Mouse (Mus musculus): ENCODE data around the gene Hivep1.

The Hivep1 gene

DNA sequence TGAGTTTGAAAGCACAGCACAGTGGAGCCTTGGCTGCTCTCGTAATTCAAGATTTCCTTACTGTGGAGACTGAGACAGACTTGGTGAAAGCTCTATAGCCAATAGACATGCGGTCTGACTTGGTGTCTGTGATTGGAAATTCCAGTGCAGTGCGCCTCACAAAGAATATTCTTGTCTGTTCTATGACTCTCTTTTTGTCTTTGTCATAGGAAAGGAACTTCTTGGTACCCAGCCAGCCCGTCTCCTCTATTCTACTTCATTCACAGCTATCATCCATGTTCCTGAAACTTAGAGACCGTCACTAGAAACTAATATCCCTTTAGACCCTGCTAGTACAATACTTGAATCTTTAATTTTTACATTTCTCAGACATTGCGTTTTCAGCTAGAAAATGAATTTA, 64.5 kb downstream of the Hivep1 start:
- peak; percentile 26 for DNase-seq

DNA sequence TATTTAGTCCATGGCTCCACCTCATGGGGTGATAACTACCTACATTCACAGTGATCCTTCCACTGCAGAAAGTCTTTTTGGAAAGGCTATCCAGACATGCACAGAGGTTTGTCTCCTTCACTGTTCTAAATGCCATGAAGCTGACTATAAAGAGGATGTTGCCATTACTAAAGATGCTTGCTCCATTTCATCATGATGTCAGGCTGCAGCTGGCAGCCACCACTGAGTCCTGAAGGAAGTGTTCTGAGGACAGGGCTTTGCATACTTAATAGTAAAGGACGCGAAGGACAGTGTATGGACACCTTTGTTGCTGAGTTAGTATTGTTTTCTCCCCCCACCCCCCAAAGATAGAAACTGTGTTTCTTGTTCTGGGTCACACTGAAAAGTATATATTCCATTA, 67.2 kb downstream of the Hivep1 start:
- DNase-seq: no peak

DNA sequence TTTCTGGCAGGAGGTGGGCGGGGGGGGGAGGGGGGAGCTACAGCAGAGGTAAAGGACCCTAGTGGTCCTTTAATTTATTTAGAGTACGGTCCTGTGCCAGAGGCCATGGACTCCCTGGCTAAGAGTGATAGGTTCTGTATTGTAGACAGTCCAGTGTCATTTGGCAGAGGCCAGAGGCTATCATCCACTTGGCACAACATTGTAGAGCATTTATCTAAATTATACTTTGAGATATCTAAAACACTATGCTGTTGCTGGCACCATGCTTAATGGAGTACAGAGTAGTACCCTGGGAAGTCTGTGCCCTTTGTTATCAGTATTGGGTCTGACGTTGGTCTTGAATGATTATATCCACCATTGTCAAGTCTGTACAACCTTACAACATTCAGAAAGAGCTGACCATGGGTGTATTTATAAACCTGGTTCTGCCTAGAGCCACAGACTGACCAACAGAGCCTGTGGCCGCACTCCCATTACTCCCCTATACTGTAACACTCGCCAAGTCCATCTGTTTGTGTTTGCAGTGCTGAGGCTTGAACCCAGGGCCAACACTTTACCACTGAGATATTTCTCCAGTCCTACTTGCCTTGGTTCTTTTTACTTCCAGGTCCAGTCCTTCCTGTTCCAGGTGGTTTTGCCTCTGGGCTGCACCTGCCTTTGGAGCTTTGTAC, 69.4 kb downstream of the Hivep1 start:
- no peak for DNase-seq

DNA sequence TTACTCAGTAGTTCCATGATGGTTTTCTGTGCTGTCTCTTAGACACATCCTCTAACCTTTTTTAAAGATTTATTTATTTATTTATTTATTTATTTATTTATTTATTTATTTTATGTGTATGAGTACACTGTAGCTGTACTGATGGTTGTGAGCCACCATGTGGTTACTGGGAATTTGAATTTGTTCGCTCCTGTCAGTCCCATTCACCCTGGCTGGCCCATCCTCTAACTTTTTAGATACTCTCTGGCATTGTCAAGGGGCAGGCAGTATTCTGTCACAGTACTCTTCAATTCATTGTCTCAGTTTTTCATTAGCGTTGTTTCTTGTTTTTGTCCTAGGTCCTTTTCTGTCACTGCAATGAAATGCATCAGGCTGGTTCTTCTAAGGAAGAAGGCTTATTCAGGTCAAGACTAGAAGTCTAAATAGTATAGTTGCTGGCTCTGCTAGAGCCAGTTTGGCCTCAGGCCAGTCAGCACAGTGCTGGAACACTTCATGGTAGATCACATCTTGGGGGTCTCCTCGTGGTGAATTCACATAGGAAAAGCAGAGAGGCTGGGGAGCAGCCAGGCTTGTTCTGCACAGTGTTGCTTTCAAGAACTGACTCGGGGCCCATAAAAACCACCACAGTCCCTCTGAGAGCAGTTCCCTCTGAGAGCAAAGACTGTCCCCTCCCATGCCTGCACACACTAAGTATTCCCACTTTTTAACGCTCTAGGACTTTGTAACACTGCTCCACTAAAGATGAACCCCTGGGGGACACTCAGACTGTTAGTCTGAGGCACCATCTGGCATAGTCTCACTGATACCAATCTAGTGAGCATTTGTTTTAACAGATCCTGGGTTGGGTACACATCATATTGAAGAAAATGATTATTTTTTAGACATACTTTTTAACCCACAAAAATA, 70.2 kb downstream of the Hivep1 start:
- no peak for DNase-seq

DNA sequence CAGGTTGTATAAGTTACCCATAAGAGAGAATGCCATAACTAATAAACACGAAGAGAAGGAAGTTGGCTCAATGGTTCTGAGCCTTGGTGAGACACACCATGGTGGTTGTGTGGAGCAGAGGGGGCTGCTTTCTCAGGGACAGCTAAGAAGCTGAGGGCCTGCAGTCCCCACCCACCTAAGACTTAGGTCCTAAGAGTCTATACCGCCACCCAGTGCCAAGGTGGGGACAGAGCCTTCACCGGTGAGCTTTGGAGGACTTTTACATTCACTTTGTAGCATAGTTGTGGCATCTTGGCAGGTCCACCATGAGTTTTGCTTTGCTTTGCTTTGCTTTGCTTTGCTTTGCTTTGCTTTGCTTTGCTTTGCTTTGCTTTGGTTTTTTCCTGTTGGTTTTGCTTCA, 92.8 kb downstream of the Hivep1 start:
- peak; percentile 27 for DNase-seq

DNA sequence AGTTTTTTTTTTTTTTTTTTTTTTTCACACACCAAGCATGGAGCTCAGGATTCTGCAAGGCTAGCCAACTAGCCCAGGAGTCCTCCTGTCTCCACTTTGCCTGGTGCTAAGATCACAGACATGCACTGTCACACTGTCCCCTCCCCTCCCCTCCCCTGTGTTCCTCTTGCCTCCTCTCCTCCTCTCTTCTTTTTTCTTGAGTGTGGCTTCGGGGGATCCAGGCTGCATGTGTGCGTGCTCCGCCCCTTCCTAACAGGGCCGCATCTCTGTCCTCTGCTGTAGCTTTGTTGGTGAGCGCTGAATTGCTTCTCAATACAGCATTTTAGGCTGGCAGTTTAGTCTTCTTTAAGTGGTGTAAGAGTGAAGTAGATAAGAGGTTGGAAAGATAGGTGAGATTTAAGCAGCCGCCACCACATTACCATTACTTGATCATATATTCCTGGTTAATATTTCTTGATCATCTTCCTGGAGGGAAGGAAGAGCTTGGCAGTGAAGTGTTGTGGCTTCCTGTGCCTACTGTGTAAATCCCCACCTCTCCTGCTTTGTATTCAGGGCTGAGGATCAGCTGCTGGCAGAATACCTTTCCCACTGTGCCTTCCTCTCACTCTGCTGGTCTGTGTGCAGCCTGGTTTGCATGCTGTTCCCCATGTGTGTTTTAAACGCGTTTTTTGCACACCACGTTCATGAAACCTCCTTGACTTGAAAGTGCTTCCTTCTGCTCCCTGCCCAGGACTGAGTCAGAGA, 97.7 kb downstream of the Hivep1 start:
- DNase-seq: no peak

DNA sequence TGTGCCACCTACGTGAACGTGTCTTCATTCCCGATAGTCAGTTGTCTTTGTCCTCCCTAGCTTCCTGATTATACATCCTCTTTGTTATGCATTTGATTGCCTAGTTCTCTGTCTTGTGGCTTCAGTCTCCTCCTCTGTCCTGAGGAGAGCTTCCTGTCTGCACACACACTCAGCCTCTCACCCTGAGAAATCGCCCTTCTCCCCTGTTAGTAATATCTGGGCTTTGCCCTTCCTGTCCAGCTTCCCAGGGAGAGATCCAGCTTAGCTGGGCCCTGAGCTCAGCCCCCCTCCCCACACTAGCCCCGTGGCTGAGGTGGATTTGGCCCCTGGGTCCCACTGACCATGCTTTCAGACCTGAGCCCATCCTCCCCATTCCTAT, 98.2 kb downstream of the Hivep1 start:
- no peak for DNase-seq

DNA sequence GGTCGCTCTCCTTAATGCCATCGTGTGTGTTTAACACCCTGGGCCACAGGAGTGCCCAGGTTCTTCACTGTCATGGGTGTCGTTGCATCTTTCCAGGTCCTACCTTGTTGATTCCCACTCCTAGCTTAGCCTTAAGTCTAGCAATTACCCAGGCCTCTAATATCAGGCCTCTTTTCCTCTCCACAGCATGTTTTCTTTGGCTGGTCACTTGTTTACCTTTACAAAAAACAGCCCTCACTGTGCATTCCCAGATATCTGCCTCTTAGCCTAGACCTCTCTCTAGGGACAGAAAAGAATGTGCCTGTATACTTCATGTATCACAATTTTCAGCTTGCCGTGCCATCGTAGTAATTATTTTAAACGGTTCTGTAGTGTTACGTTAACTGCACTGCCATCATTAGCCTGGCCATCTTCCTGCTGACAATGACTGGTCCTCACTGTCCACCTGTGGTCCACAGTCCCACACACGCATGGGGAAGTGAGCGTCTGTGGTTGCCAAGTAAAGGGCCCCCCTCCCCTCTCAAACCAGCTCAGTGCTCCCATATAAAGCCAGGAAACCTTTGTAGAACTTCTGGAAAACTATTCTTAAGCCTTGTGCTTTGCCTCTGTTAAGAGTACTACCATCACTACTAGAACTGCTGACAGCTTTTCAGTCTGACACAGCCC, 98.8 kb downstream of the Hivep1 start:
- no peak for DNase-seq

DNA sequence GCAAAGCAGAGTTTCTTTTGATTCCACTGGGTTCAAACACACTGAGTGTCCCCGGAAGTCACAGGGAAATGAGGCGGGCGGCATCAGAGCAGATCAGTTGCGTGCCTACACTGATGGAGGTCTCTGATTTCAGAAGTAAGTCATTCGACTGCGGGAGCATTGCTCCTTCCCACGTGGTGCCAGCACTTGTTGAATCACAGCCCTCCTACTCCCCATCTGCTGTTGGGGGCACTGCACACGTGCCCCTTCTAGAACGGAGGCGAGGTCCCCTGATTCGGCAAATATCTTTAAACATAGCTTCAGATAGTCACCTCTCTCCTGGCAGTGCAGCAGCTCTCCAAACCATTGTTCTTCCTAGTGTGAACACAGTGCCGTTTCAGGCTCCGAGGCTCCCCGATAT, 106.4 kb downstream of the Hivep1 start:
- no peak for DNase-seq

DNA sequence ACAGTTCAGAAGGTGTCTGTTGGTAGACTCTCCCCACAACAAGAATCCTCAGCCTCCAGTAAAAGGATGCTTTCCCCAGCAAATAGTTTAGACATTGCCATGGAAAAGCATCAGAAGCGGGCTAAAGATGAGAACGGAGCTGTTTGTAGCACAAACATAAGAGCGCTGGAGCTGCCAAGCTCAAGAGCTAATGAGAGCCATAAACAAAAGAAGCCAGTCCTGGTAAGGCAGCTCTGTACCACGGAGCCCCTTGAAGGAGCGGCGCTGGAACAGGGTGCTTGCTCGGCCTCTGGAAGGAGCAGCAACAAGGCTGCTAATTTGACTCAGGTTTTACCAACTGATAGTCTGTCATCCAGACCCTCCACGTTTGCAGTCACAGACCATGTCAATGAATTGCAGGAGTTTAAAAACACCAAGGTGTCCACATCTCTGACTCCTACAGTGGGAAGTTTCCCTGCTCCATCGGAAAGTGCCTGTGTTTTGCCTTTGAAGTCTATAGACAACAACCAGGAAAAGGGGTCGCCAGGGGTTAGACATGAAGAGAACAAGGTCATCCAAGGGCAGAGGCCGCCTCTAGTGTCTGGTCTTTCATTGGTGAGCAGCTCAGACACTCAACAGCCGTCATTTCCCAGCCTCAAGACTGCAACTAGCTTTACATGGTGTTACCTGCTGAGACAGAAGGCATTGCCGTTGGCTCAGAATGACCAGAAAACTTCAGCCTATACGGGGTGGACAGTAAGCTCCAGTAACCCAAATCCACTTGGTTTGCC, 107.8 kb downstream of the Hivep1 start:
- no peak for DNase-seq

DNA sequence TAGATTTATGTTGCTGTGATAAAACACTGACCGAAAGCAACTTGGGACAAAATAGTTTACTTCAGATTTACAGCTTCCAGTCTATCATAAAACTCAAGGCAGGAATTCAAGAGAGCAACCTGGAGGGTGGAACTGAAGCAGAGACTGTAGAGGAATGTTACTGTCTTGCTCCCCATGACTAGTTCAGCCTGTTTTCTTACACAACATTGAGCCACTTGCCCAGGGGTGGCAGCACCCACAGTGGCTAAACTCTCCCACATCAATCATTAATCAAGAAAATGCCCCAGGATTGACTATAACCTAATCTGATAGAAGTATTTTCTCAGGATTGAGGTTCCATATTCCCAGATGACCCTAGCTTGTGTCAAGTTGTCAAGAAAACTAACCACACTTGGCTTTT, 119.0 kb downstream of the Hivep1 start:
- no peak for DNase-seq

DNA sequence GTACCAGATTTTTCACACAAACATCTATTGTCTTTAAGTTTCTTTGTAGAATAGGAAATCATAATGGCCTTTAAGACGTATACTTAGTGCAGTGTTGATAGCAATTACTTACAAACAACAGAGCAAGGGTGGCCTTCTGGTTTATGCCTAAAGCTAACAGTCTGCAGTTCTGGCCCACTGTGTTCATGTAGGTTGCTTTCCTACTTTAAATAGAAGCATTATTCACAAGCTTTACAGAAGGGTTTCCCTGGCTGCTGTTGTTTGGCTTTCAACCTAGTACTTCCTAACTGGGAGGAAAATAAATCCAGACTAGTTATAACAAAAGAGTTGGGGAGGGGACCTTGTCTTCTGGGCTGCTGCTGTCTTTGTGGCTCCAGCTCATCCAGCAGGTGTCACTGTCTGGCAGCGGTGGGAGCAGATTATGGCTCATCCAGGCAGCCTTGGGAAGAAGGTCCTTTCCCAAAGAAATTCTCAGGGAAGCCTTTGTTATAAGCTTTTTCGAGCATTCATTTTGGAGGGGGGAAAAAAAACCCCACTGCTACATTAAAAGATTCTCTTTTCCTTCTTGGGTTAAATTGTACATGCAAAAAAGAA, 123.1 kb downstream of the Hivep1 start:
- peak; percentile 56 for DNase-seq

DNA sequence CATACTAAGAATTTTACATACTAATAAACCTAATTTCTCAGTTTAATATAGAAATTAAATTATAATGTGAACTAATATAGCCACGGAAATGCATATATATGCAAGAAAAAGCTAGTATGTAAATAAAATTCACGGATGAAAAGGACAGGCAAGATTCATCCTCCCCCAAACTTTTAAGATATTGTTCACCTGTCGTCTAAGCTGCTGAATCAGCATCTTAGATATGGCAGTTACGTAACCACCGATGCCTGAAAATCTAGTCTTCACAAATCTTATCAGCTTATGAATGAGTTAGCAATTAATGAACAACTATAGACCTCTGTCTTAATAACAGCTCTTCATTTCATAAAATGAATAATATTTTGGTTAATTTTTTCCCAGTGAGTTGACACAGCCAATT, 130.8 kb downstream of the Hivep1 start:
- no peak for DNase-seq

DNA sequence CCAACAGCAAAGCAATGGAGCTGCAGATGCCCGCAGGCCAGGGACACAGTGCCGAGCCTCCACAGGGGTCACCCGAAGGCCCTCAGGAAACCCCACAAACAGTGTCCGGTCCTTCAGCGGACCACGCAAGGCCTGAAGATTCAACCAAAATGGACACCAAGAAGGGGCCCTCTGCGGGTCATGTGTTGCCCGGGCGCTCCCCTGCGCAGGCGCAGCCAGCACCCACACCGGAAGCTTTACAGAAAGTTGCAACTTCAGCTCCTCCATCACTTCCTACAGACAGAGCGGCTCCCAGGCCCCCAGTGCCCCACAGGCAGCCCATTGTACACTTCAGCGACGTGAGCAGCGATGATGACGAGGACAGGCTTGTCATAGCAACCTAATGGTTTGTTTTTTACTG, 132.3 kb downstream of the Hivep1 start:
- no peak for DNase-seq

DNA sequence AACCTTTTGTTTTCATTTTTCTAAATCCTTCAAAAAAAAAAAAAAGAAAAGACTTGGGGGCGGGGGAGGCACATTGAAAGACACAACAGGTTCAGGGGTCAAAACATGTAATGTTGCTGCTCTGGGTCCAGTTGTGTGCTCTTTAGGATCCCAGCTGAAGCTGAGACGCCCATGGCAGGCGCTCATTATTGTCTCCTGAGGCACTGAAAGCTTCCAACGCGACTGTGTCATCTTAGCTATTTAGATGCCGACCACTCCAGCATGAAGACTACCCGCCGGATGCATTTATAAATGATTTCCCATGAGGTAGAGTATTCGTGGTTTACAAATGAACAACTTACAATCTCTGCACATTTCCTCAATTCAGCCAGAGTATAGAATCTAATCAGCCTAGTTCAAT, 141.2 kb downstream of the Hivep1 start:
- DNase-seq: no peak

DNA sequence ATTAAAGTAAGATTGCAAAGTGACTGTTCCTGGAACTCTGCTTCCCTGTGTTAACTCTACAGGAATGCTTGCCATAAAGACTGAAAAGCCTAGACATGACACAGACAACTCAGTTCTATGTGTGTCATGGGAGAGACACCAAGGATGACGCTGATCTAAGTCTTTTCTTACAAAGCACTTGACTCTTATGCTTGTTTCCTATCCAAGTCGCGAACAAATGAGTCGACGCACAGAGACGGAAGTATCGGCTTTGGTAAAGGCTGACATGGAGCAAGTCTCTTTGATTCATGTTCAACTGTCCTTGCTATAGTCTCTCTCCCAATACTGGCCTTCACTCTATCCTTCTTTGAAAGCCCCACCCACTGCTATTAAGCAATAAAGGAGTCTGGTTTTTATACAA, 143.8 kb downstream of the Hivep1 start:
- no peak for DNase-seq

DNA sequence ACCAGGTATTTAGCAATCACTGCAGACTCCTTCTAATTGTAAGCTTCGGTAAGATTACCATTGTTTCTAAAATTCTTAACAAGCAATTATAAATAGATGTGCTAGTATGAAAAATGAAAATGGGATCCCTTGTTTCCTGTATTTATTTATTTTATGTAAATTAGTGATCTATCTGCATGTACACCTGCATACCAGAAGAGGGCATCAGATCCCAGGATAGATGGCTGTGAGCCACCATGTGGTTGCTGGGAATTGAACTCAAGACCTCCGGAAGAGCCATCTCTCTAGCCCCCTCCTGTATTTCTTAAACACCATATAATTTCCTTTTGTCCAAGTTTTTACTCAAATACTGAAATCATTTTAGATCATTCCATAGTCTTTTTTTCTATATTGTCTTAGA, 145.8 kb downstream of the Hivep1 start:
- DNase-seq: no peak

DNA sequence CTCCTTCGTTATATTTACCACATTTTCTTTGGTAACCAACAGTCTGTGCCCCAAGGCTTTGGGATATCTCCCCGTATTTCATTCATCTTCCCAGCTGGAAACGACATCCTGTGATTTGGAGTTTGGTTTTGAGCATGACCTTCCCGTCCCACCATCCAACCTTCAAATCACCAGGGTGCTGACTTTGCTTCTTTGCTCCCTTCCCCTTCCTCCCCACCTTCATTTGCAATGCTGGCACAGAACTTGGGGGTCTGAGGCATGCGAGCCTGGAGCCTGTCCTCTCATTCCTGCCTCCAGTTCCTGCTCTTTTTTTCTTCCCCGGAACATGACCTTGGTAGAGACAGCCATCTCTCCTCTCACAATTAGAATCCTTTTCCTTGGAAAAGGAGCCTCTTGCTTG, 161.7 kb downstream of the Hivep1 start:
- DNase-seq: no peak

DNA sequence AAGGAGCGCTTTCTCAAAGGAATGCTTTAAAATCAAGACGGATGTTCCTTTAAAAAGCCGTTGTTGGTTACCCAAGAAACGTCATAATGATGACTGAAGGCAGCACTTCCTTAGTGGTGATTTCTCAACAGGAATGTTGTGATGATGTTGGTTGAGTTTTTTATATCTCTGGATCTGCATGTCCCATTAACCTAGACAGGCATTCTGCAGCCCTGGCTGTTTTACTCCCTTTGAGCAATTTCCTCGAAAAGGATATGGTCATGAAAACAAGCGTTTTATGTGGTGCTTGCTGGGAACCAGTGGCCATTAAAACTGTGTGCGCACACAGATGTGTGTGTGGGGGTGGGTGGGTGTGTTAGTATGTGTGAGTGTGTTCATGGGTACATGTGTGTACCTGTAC, 170.6 kb downstream of the Hivep1 start:
- DNase-seq: no peak

DNA sequence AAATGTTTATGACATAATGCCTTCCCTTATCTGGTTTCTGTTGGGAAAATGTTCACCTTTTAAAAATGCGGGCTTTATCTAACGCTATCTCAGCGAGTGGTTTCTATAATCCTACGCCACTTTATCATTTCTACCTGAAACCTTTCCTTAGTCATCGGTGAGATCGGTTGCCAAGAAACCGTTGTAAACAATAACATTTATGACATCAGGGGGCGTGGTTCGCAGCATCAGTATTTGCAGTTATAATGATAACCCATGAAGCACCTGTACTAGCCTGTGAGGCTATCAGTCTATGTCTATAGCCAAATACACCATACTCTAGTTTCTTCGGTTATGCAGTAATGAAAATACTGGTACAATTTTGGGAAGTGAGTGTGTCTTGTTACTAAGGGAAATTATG, 177.0 kb downstream of the Hivep1 start:
- DNase-seq: no peak

DNA sequence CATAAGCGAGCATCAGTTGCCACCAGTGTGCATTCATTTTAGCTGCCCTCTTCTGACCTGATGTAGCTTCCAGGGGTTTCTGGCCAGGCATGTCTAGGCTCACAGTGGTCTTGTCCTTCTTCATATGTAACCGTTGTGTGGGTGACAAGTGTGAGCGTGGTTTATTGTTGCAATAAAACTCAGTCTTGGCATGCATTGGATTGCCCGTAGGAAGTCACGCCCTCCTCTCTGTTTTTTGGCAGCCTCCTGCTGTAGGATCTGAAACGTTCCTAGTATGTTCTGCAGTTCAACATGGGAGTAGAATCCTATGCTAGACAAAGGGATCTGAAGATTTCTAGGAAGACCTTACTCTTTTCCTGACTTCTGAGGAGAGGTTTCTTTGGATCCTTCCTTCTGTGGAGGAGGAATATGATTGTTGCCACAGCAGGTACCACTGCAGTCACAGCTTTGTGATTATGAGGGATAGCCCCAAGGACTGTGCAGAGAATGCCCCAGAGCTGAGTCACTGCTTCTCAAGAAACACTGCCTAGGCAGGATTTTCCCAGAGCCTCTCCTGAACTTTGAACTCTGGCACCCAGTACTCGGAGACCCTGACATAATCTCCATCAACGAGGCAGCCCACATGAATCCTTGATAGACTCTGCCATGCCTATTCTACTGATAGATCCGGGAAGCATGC, 182.1 kb downstream of the Hivep1 start:
- no peak for DNase-seq

DNA sequence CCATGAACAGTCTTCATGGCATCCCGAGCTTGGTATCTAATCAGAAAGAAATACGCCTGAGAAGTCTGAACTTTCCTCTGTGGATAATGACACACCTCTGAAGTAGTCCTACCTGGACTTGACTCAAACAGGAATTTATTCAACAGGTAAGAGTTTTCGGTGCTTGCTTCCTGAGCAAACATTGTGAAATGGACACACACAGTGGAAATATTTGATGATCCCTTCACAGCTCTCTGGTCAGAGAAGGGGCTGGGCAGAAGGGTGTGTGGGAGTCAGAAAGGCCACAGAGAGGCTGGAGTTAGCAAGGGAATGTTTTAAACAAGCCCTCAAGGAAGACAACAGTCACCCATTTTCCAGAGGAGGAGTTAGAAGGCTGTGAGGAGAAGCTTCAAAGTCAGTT, 186.7 kb downstream of the Hivep1 start:
- no peak for DNase-seq

All from lung, postnatal 14 days (tissue).